Mouse (Mus musculus): ENCODE measurements at regions not wholly inside any gene's neighbourhood (a gene's known extent, or its start where the extent isn't known, plus 50 kb on each side); places are given as distances from the start of the nearest gene placed in this dataset.
"Not testable (repeated sequence)": the region's sequence is repeated elsewhere in the genome, so short reads cannot be mapped to it uniquely, and the experiment has no call there.

DNA sequence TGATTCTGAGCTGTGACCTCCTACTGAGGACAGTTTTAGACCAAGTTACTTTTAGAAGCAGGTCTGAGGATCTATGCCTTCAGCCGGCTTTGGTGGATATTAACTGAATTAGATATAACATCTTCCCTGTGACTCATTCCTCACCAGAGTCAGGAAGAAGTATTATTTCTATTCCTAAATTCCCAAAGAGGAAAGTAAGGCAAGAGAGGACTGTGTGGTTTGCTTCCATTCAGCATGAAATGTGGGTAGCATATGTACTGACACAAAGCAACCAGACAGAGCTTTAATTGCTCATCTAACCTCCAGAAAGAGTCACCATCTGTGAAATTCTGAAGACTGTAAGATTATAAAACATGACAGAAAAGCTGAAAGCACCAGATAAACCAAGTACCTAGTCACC lies 1198.3 kb downstream of the 9330182O14Rik start:
- no peak overlapping the region for H3K27ac ChIP-seq (ENCODE audit: low read depth, low read length)
- H3K4me1 ChIP-seq (ENCODE audit: control insufficient read depth, insufficient read depth, low read length): no peaks in the 10 kb centered on the region
- H3K4me3 ChIP-seq (ENCODE audit: low read depth, low read length): no peak overlapping the region
- ATAC-seq (ENCODE audit: low FRiP score) (no peak), DNase-seq (ENCODE audit: low spot score, missing footprints) (no peak)
- no peak overlapping the region for H3K9ac ChIP-seq (ENCODE audit: low read length)
- no peaks in the 10 kb centered on the region for H3K27me3 ChIP-seq (ENCODE audit: control insufficient read depth, insufficient read depth, low read length)
- no peak overlapping the region for H3K4me2 ChIP-seq
- H3K9me3 ChIP-seq (ENCODE audit: control insufficient read depth, low read length): no peaks in the 10 kb centered on the region
- no peaks in the 10 kb centered on the region for H3K36me3 ChIP-seq (ENCODE audit: control insufficient read depth, insufficient read depth, low read length)
- WGBS: 79% methylated on average over 1 of the region's 1 CpGs

GRCm38 (mm10) chr15:41333165-41333564 lies 1199.0 kb downstream of the 9330182O14Rik start:
- no peaks in the 10 kb centered on the region for H3K4me1 ChIP-seq (ENCODE audit: control insufficient read depth, insufficient read depth, low read length)
- H3K27me3 ChIP-seq (ENCODE audit: control insufficient read depth, insufficient read depth, low read length): no peaks in the 10 kb centered on the region
- no peaks in the 10 kb centered on the region for H3K36me3 ChIP-seq (ENCODE audit: control insufficient read depth, insufficient read depth, low read length)
- H3K9ac ChIP-seq (ENCODE audit: low read length): no peak overlapping the region
- H3K9me3 ChIP-seq (ENCODE audit: control insufficient read depth, low read length): no peaks in the 10 kb centered on the region
- ATAC-seq (ENCODE audit: low FRiP score): no peak
- WGBS: 87% methylated on average over 3 of the region's 3 CpGs
- no peak overlapping the region for H3K27ac ChIP-seq (ENCODE audit: low read depth, low read length)
- no peak overlapping the region for H3K4me3 ChIP-seq (ENCODE audit: low read depth, low read length)
- no peak for DNase-seq (ENCODE audit: low spot score, missing footprints)
- H3K4me2 ChIP-seq: no peak overlapping the region

DNA sequence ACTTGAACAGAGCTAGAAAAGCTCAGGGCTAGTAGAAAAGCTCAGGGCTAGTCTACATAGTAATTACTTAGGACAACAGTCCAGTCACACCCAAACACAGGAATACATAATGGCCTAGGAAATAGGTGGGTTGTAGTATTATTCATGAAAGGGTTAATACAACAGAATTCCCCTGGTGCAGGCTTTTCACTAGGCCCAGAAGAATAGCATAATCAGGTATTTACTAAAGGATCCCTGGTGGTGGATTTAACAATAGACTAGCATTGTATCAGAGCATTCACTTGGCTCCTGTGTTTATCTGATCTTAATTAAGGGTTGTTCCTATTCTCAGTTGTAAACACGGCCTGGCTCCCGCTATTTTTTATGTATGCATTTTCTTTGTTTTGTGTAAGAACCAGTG lies 1206.5 kb downstream of the 9330182O14Rik start:
- not testable (repeated sequence) for H3K4me1 ChIP-seq (ENCODE audit: control insufficient read depth, insufficient read depth, low read length); H3K36me3 ChIP-seq (ENCODE audit: control insufficient read depth, insufficient read depth, low read length); H3K27me3 ChIP-seq (ENCODE audit: control insufficient read depth, insufficient read depth, low read length); H3K4me2 ChIP-seq; H3K9ac ChIP-seq (ENCODE audit: low read length); DNase-seq (ENCODE audit: low spot score, missing footprints); ATAC-seq (ENCODE audit: low FRiP score); H3K27ac ChIP-seq (ENCODE audit: low read depth, low read length); H3K4me3 ChIP-seq (ENCODE audit: low read depth, low read length); H3K9me3 ChIP-seq (ENCODE audit: control insufficient read depth, low read length)
- 97% methylated on average over 2 of the region's 2 CpGs for WGBS

DNA sequence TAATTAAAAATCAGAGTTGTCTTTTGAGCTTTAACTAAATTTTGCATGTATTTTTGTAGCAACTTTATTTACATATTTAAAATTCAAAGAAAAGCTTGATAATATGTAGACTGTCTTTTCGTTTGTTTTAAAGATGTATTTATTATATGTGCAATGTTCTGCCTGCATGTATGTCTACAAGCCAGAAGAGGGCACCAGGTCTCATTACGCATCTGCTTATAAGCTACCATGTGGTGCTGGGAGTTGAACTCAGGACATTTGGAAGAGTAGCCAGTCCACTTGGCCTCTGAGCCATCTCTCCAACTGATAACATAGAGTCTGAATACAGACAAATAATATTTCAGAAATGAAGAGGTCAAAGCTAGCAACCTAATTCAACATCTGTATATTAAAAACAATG lies 1211.4 kb downstream of the 9330182O14Rik start:
- ATAC-seq (ENCODE audit: low FRiP score) (no peak), DNase-seq (ENCODE audit: low spot score, missing footprints) (no peak)
- Histone ChIP-seq H3K27me3 (ENCODE audit: control insufficient read depth, insufficient read depth, low read length) (no peaks in the 10 kb centered on the region), H3K9ac (ENCODE audit: low read length) (no peak overlapping the region), H3K36me3 (ENCODE audit: control insufficient read depth, insufficient read depth, low read length) (no peaks in the 10 kb centered on the region), H3K27ac (ENCODE audit: low read depth, low read length) (no peak overlapping the region), H3K9me3 (ENCODE audit: control insufficient read depth, low read length) (no peaks in the 10 kb centered on the region), H3K4me2 (no peak overlapping the region), H3K4me3 (ENCODE audit: low read depth, low read length) (no peak overlapping the region), H3K4me1 (ENCODE audit: control insufficient read depth, insufficient read depth, low read length) (no peaks in the 10 kb centered on the region)
- 86% methylated on average over 2 of the region's 2 CpGs for WGBS

- Histone ChIP-seq H3K4me2 (no peak overlapping the region), H3K9me3 (ENCODE audit: control insufficient read depth, low read length) (no peaks in the 10 kb centered on the region), H3K27ac (ENCODE audit: low read depth, low read length) (no peak overlapping the region), H3K4me1 (ENCODE audit: control insufficient read depth, insufficient read depth, low read length) (no peaks in the 10 kb centered on the region), H3K9ac (ENCODE audit: low read length) (no peak overlapping the region), H3K4me3 (ENCODE audit: low read depth, low read length) (no peak overlapping the region), H3K36me3 (ENCODE audit: control insufficient read depth, insufficient read depth, low read length) (no peaks in the 10 kb centered on the region), H3K27me3 (ENCODE audit: control insufficient read depth, insufficient read depth, low read length) (no peaks in the 10 kb centered on the region)
- ATAC-seq (ENCODE audit: low FRiP score) (no peak), DNase-seq (ENCODE audit: low spot score, missing footprints) (no peak)
- 85% methylated on average over 5 of the region's 5 CpGs for WGBS
These were observed 1213.1 kb downstream of the 9330182O14Rik start for GRCm38 (mm10) chr15:41347221-41347620.

DNA sequence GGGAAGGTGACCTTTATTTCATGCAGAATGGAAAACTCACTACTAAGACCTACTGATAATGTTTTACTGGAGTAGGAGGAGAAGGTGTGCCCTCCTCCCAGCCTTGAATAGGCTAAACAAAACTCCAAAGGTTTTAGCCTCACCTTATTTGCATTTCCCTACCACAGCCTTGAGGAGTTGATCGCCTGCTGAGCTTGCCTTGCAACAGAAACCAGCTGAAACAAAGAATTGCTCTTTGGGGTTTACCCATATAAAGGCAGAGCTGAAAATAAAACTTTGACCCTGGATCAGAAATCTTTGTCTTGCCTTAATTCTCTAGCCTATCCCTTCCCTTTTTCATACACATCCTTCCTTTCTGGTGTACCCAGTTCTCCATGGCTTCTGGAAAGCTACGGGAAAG lies 1218.0 kb downstream of the 9330182O14Rik start:
- DNase-seq (ENCODE audit: low spot score, missing footprints) (no peak), ATAC-seq (ENCODE audit: low FRiP score) (no peak)
- no peak overlapping the region for H3K4me3 ChIP-seq (ENCODE audit: low read depth, low read length)
- no peaks in the 10 kb centered on the region for H3K27me3 ChIP-seq (ENCODE audit: control insufficient read depth, insufficient read depth, low read length)
- no peak overlapping the region for H3K27ac ChIP-seq (ENCODE audit: low read depth, low read length)
- no peak overlapping the region for H3K4me2 ChIP-seq
- H3K36me3 ChIP-seq (ENCODE audit: control insufficient read depth, insufficient read depth, low read length): no peaks in the 10 kb centered on the region
- no peaks in the 10 kb centered on the region for H3K9me3 ChIP-seq (ENCODE audit: control insufficient read depth, low read length)
- H3K4me1 ChIP-seq (ENCODE audit: control insufficient read depth, insufficient read depth, low read length): no peaks in the 10 kb centered on the region
- H3K9ac ChIP-seq (ENCODE audit: low read length): no peak overlapping the region
- 8% methylated on average over 1 of the region's 2 CpGs for WGBS

DNA sequence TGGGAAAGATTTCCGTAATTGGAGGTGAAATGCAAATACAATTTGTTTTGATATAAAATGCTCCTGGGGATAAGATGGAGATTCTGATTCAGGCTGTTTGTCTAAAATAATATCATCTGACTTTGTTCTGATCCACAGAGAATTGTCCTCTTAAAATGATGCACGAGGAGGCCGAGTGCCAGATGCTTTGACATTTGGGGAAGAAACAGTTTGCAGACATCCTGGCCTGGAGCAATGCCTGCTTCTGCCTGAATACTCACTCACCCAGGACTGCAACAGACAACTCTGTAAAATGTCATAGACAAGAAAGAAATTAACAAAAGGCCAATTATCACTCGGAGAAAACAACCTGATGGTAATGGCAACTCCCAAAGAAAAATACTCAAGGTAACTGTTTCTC lies 1225.1 kb downstream of the 9330182O14Rik start:
- Histone ChIP-seq H3K4me2 (no peak overlapping the region), H3K9ac (ENCODE audit: low read length) (no peak overlapping the region), H3K36me3 (ENCODE audit: control insufficient read depth, insufficient read depth, low read length) (no peaks in the 10 kb centered on the region), H3K4me1 (ENCODE audit: control insufficient read depth, insufficient read depth, low read length) (no peaks in the 10 kb centered on the region), H3K4me3 (ENCODE audit: low read depth, low read length) (no peak overlapping the region), H3K27ac (ENCODE audit: low read depth, low read length) (no peak overlapping the region), H3K9me3 (ENCODE audit: control insufficient read depth, low read length) (no peaks in the 10 kb centered on the region), H3K27me3 (ENCODE audit: control insufficient read depth, insufficient read depth, low read length) (no peaks in the 10 kb centered on the region)
- no peak for ATAC-seq (ENCODE audit: low FRiP score)
- WGBS: 89% methylated on average over 4 of the region's 4 CpGs
- DNase-seq (ENCODE audit: low spot score, missing footprints): no peak

- no peaks in the 10 kb centered on the region for H3K4me1 ChIP-seq (ENCODE audit: control insufficient read depth, insufficient read depth, low read length)
- H3K27ac ChIP-seq (ENCODE audit: low read depth, low read length): no peak overlapping the region
- ATAC-seq (ENCODE audit: low FRiP score) (no peak), DNase-seq (ENCODE audit: low spot score, missing footprints) (no peak)
- no peaks in the 10 kb centered on the region for H3K36me3 ChIP-seq (ENCODE audit: control insufficient read depth, insufficient read depth, low read length)
- no peak overlapping the region for H3K9ac ChIP-seq (ENCODE audit: low read length)
- WGBS: 80% methylated on average over 1 of the region's 1 CpGs
- no peaks in the 10 kb centered on the region for H3K27me3 ChIP-seq (ENCODE audit: control insufficient read depth, insufficient read depth, low read length)
- H3K9me3 ChIP-seq (ENCODE audit: control insufficient read depth, low read length): no peaks in the 10 kb centered on the region
- no peak overlapping the region for H3K4me2 ChIP-seq
- no peak overlapping the region for H3K4me3 ChIP-seq (ENCODE audit: low read depth, low read length)
These were observed 1240.5 kb downstream of the 9330182O14Rik start for GRCm38 (mm10) chr15:41374669-41375068.

GRCm38 (mm10) chr15:41375906-41376305 lies 1241.7 kb downstream of the 9330182O14Rik start:
- no peaks in the 10 kb centered on the region for H3K4me1 ChIP-seq (ENCODE audit: control insufficient read depth, insufficient read depth, low read length)
- no peak for ATAC-seq (ENCODE audit: low FRiP score)
- H3K27ac ChIP-seq (ENCODE audit: low read depth, low read length): no peak overlapping the region
- H3K27me3 ChIP-seq (ENCODE audit: control insufficient read depth, insufficient read depth, low read length): no peaks in the 10 kb centered on the region
- no peaks in the 10 kb centered on the region for H3K36me3 ChIP-seq (ENCODE audit: control insufficient read depth, insufficient read depth, low read length)
- DNase-seq (ENCODE audit: low spot score, missing footprints): no peak
- 85% methylated on average over 4 of the region's 4 CpGs for WGBS
- no peaks in the 10 kb centered on the region for H3K9me3 ChIP-seq (ENCODE audit: control insufficient read depth, low read length)
- no peak overlapping the region for H3K4me3 ChIP-seq (ENCODE audit: low read depth, low read length)
- no peak overlapping the region for H3K4me2 ChIP-seq
- no peak overlapping the region for H3K9ac ChIP-seq (ENCODE audit: low read length)

GRCm38 (mm10) chr15:41379637-41380036 lies 1245.5 kb downstream of the 9330182O14Rik start:
- 95% methylated on average over 5 of the region's 5 CpGs for WGBS
- no peaks in the 10 kb centered on the region for H3K9me3 ChIP-seq (ENCODE audit: control insufficient read depth, low read length)
- no peaks in the 10 kb centered on the region for H3K4me1 ChIP-seq (ENCODE audit: control insufficient read depth, insufficient read depth, low read length)

More at GRCm38 (mm10) chr15:41379637-41380036, 1245.5 kb downstream of the 9330182O14Rik start:
- H3K27me3 ChIP-seq (ENCODE audit: control insufficient read depth, insufficient read depth, low read length): no peaks in the 10 kb centered on the region
- no peak overlapping the region for H3K4me2 ChIP-seq
- ATAC-seq (ENCODE audit: low FRiP score) (no peak), DNase-seq (ENCODE audit: low spot score, missing footprints) (no peak)
- H3K4me3 ChIP-seq (ENCODE audit: low read depth, low read length): no peak overlapping the region
- H3K36me3 ChIP-seq (ENCODE audit: control insufficient read depth, insufficient read depth, low read length): no peaks in the 10 kb centered on the region
- no peak overlapping the region for H3K9ac ChIP-seq (ENCODE audit: low read length)
- H3K27ac ChIP-seq (ENCODE audit: low read depth, low read length): no peak overlapping the region
